Mouse (Mus musculus): ENCODE data around the gene Mettl9. TPM values are rescaled to one million over a fixed set of nuclear protein-coding genes. Genes with fewer than 3 reads are reported as not detected.

Gene Mettl9
- 10 to 100 TPM in 1 of 2 experiments, 1 to 10 TPM in 1; 6.5 to 51.4 TPM for polyA plus RNA-seq (2012; fragmentation: generic; extraction: Trizol)

DNA sequence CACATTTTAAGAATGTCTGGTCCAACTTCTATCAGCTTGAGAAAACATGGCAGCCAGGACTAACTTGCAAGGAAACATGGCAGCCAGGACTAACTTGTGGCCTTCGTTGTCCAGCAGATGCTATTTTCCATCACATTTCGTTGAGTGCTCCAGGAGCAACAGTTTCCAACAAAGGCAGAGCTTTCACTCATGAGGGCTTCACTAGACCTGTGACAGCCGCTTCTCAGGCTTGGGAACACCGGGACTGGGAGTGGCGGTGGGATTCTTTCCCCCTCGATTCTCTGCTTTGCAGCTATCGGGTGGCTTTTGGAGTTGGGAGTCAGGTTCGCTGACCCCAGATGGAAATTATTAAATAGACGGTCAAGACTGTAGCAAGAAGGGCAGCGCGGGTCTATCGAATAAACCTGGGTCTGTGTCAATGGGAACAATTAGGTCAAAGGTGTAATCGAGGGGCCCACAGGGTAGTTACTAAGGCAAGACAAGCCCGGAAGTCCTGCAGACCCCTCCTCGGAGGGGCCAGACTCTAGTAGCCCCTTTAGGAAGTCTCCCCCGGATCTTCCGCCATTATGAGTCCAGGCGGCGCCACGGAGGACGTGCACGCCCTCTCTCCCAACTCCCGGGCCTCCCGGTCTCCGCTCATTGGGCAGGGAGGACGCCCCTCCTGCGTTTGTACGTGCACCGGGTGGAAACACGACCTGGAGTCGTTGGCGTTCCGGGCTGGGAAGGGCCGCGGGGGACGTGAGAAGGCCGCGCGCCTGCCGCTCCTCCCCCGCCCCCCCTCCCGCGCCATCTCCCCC, at the start of gene Mettl9:
TSS of gene Mettl9 (plus strand) at position 590 of the 797 bp plus-strand sequence.

DNA sequence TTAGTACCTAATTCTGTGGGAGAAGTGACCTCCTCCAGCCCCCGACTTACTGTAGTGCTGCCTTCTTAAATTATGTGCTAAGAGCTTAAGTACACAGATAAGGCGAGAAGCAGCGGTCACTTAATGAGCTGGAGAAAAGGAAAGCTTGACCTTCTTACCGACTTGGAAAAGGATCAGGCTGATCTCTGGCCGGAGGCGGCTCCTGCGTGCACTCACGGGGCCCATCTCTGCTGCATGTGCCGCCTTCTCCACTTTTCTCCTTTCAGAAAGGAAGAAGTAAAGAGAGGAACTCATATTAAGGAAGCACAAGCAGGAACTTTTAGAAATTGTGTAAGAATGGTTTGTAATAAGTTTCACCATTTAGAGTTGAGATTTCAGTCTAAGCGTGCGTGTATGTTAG, 40.0 kb downstream of the Mettl9 start, which contains the start of gene Igsf6:
TSS of gene Igsf6 (minus strand) at position 292 of the 400 bp plus-strand sequence.

DNA sequence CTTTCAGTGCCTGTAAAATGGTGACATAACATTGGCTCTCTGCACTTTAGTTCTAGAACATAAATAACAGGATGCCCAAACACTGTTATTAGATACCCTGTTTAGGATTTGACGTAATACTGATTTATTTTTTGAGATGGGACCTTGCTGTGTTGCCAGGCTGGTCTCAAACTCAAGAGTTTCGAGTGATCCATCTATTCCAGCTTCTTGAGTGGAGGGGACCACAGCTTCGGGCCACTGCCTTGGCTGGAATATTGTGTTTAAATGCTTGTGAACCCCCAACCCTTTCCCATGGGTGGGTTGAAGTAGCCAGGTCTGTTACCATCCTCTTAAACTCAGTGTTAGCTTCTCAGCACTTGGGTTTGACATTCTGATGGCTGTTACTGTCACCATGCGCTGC, 47.1 kb downstream of the Mettl9 start, which contains the start of gene Otoa:
TSS of gene Otoa (plus strand) at position 301 of the 400 bp plus-strand sequence.

Other genes with a start within 250 kb of the Mettl9 start
- gene Gm5737, start 222.1 kb upstream of the Mettl9 start, polyA plus RNA-seq (2012; fragmentation: generic; extraction: Trizol), result not detected
- gene Eef2k, start 191.6 kb upstream of the Mettl9 start, polyA plus RNA-seq (2012; fragmentation: generic; extraction: Trizol), result 10 to 100 TPM; 20.5 to 33.1 TPM
- 1 to 10 TPM; 4.2 to 6.6 TPM for gene Polr3e, start 116.7 kb upstream of the Mettl9 start, polyA plus RNA-seq (2012; fragmentation: generic; extraction: Trizol)
- 1 to 10 TPM; 2.0 to 4.6 TPM for gene Cdr2, start 52.1 kb upstream of the Mettl9 start, polyA plus RNA-seq (2012; fragmentation: generic; extraction: Trizol)
- under 1 TPM; 0.04 to 0.14 TPM for gene Mfsd13b, start 51.9 kb upstream of the Mettl9 start, polyA plus RNA-seq (2012; fragmentation: generic; extraction: Trizol)
- under 1 TPM in 1 of 2 experiments, not detected in 1; 0.04 TPM for gene Igsf6, start 40.1 kb downstream of the Mettl9 start, polyA plus RNA-seq (2012; fragmentation: generic; extraction: Trizol)
- gene Otoa, start 47.2 kb downstream of the Mettl9 start, polyA plus RNA-seq (2012; fragmentation: generic; extraction: Trizol), result under 1 TPM in 1 of 2 experiments, not detected in 1; 0.02 TPM

All from C3H10T1/2 (cell line).